Mouse (Mus musculus): Measurements from ENCODE around the gene Olfr9. TPM values are rescaled to one million over a fixed set of nuclear protein-coding genes. Genes with fewer than 3 reads are reported as not detected.
"Not testable (repeated sequence)": the region's sequence is repeated elsewhere in the genome, so short reads cannot be mapped to it uniquely, and the experiment has no call there.

The Olfr9 gene
- polyA plus RNA-seq (2015; fragmentation: Nextera tagmentation; extraction: Ambion mirVana) = not detected in 2 replicates

GRCm38 (mm10) chr10:128989131-128989530 is at the start of gene Olfr9:
TSS of gene Olfr9 (plus strand) at chr10:128989431.
- not testable (repeated sequence) for H3K9ac ChIP-seq (ENCODE audit: low read depth, low read length); ATAC-seq (ENCODE audit: low read depth); H3K27me3 ChIP-seq (ENCODE audit: control insufficient read depth, insufficient read depth, low read depth, low read length); H3K4me3 ChIP-seq (ENCODE audit: low read depth, low read length); H3K27ac ChIP-seq (ENCODE audit: low read length); H3K4me2 ChIP-seq (ENCODE audit: low read depth, low read length); H3K4me1 ChIP-seq (ENCODE audit: control insufficient read depth, low read depth, low read length); H3K36me3 ChIP-seq (ENCODE audit: control insufficient read depth, insufficient read depth); H3K9me3 ChIP-seq (replicated peaks; ENCODE audit: control insufficient read depth, low read length)
- WGBS (ENCODE audit: insufficient replicate concordance) = 25% methylated on average over 1 of the region's 1 CpGs

GRCm38 (mm10) chr10:128940475-128941061 is 48.7 kb upstream of the Olfr9 start:
- Histone ChIP-seq H3K4me1 (ENCODE audit: control insufficient read depth, low read depth, low read length) (no peaks in the 10 kb centered on the region), H3K9ac (ENCODE audit: low read depth, low read length) (no peak overlapping the region), H3K27ac (ENCODE audit: low read length) (no peak overlapping the region), H3K4me3 (ENCODE audit: low read depth, low read length) (no peak overlapping the region), H3K4me2 (ENCODE audit: low read depth, low read length) (no peak overlapping the region), H3K36me3 (ENCODE audit: control insufficient read depth, insufficient read depth) (no peaks in the 10 kb centered on the region), H3K27me3 (ENCODE audit: control insufficient read depth, insufficient read depth, low read depth, low read length) (peaks cover 20% of the 10 kb centered on the region), H3K9me3 (replicated peaks; ENCODE audit: control insufficient read depth, low read length) (no peaks in the 10 kb centered on the region)
- no peak for ATAC-seq (ENCODE audit: low read depth)
- 58% methylated on average over 10 of the region's 10 CpGs for WGBS (ENCODE audit: insufficient replicate concordance)

GRCm38 (mm10) chr10:128945675-128946074 is 43.6 kb upstream of the Olfr9 start:
- Histone ChIP-seq H3K27ac (ENCODE audit: low read length) (no peak overlapping the region), H3K27me3 (ENCODE audit: control insufficient read depth, insufficient read depth, low read depth, low read length) (peaks cover 16% of the 10 kb centered on the region), H3K4me3 (ENCODE audit: low read depth, low read length) (no peak overlapping the region), H3K4me2 (ENCODE audit: low read depth, low read length) (no peak overlapping the region), H3K36me3 (ENCODE audit: control insufficient read depth, insufficient read depth) (no peaks in the 10 kb centered on the region), H3K9me3 (replicated peaks; ENCODE audit: control insufficient read depth, low read length) (no peaks in the 10 kb centered on the region), H3K9ac (ENCODE audit: low read depth, low read length) (no peak overlapping the region), H3K4me1 (ENCODE audit: control insufficient read depth, low read depth, low read length) (no peaks in the 10 kb centered on the region)
- 9% methylated on average over 3 of the region's 3 CpGs for WGBS (ENCODE audit: insufficient replicate concordance)
- no peak for ATAC-seq (ENCODE audit: low read depth)

GRCm38 (mm10) chr10:128947496-128947895 is 41.7 kb upstream of the Olfr9 start:
- Histone ChIP-seq H3K36me3 (ENCODE audit: control insufficient read depth, insufficient read depth) (no peaks in the 10 kb centered on the region), H3K9ac (ENCODE audit: low read depth, low read length) (no peak overlapping the region), H3K4me1 (ENCODE audit: control insufficient read depth, low read depth, low read length) (no peaks in the 10 kb centered on the region), H3K27ac (ENCODE audit: low read length) (no peak overlapping the region), H3K4me3 (ENCODE audit: low read depth, low read length) (no peak overlapping the region), H3K9me3 (replicated peaks; ENCODE audit: control insufficient read depth, low read length) (no peaks in the 10 kb centered on the region), H3K27me3 (ENCODE audit: control insufficient read depth, insufficient read depth, low read depth, low read length) (peaks cover 19% of the 10 kb centered on the region), H3K4me2 (ENCODE audit: low read depth, low read length) (no peak overlapping the region)
- ATAC-seq (ENCODE audit: low read depth) = no peak
- WGBS (ENCODE audit: insufficient replicate concordance) = 81% methylated on average over 4 of the region's 4 CpGs

GRCm38 (mm10) chr10:128950208-128950887 is 38.9 kb upstream of the Olfr9 start:
- Histone ChIP-seq H3K4me1 (ENCODE audit: control insufficient read depth, low read depth, low read length) (no peaks in the 10 kb centered on the region), H3K36me3 (ENCODE audit: control insufficient read depth, insufficient read depth) (no peaks in the 10 kb centered on the region), H3K27ac (ENCODE audit: low read length) (no peak overlapping the region), H3K27me3 (ENCODE audit: control insufficient read depth, insufficient read depth, low read depth, low read length) (peaks cover 19% of the 10 kb centered on the region), H3K9me3 (replicated peaks; ENCODE audit: control insufficient read depth, low read length) (no peaks in the 10 kb centered on the region), H3K4me2 (ENCODE audit: low read depth, low read length) (no peak overlapping the region), H3K4me3 (ENCODE audit: low read depth, low read length) (no peak overlapping the region), H3K9ac (ENCODE audit: low read depth, low read length) (no peak overlapping the region)
- 42% methylated on average over 16 of the region's 16 CpGs for WGBS (ENCODE audit: insufficient replicate concordance)
- ATAC-seq (ENCODE audit: low read depth) = no peak

- H3K36me3 ChIP-seq (ENCODE audit: control insufficient read depth, insufficient read depth) = no peaks in the 10 kb centered on the region
- H3K4me1 ChIP-seq (ENCODE audit: control insufficient read depth, low read depth, low read length) = no peaks in the 10 kb centered on the region
- H3K9me3 ChIP-seq (replicated peaks; ENCODE audit: control insufficient read depth, low read length) = no peaks in the 10 kb centered on the region
- no peak overlapping the region for H3K27ac ChIP-seq (ENCODE audit: low read length)
- 65% methylated on average over 10 of the region's 10 CpGs for WGBS (ENCODE audit: insufficient replicate concordance)
- peaks cover 41% of the 10 kb centered on the region for H3K27me3 ChIP-seq (ENCODE audit: control insufficient read depth, insufficient read depth, low read depth, low read length)
- H3K4me2 ChIP-seq (ENCODE audit: low read depth, low read length) = no peak overlapping the region
- no peak for ATAC-seq (ENCODE audit: low read depth)
- no peak overlapping the region for H3K4me3 ChIP-seq (ENCODE audit: low read depth, low read length)
- H3K9ac ChIP-seq (ENCODE audit: low read depth, low read length) = no peak overlapping the region
These were observed 30.9 kb upstream of the Olfr9 start for GRCm38 (mm10) chr10:128958340-128958739.

GRCm38 (mm10) chr10:128960142-128960541 is 29.1 kb upstream of the Olfr9 start:
- Histone ChIP-seq H3K9me3 (replicated peaks; ENCODE audit: control insufficient read depth, low read length) (no peaks in the 10 kb centered on the region), H3K36me3 (ENCODE audit: control insufficient read depth, insufficient read depth) (no peaks in the 10 kb centered on the region), H3K4me3 (ENCODE audit: low read depth, low read length) (no peak overlapping the region), H3K9ac (ENCODE audit: low read depth, low read length) (no peak overlapping the region), H3K27ac (ENCODE audit: low read length) (no peak overlapping the region), H3K27me3 (ENCODE audit: control insufficient read depth, insufficient read depth, low read depth, low read length) (peaks cover 38% of the 10 kb centered on the region), H3K4me1 (ENCODE audit: control insufficient read depth, low read depth, low read length) (no peaks in the 10 kb centered on the region), H3K4me2 (ENCODE audit: low read depth, low read length) (no peak overlapping the region)
- 57% methylated on average over 4 of the region's 4 CpGs for WGBS (ENCODE audit: insufficient replicate concordance)
- no peak for ATAC-seq (ENCODE audit: low read depth)

- Histone ChIP-seq H3K27me3 (ENCODE audit: control insufficient read depth, insufficient read depth, low read depth, low read length) (peaks cover 36% of the 10 kb centered on the region), H3K4me3 (ENCODE audit: low read depth, low read length) (no peak within 1 kb of the TSS), H3K9me3 (replicated peaks; ENCODE audit: control insufficient read depth, low read length) (no peaks in the 10 kb centered on the region), H3K4me1 (ENCODE audit: control insufficient read depth, low read depth, low read length) (no peaks in the 10 kb centered on the region), H3K36me3 (ENCODE audit: control insufficient read depth, insufficient read depth) (no peaks in the 10 kb centered on the region), H3K9ac (ENCODE audit: low read depth, low read length) (no peak within 1 kb of the TSS), H3K27ac (ENCODE audit: low read length) (no peak within 1 kb of the TSS), H3K4me2 (ENCODE audit: low read depth, low read length) (no peak within 1 kb of the TSS)
- 50% methylated on average over 12 of the region's 12 CpGs for WGBS (ENCODE audit: insufficient replicate concordance)
- no peak for ATAC-seq (ENCODE audit: low read depth)
These were observed 28.3 kb upstream of the Olfr9 start, which contains the start of gene Mettl7b for GRCm38 (mm10) chr10:128960590-128961584. TSS of gene Mettl7b (minus strand) at chr10:128960988.

All from liver, embryonic 16.5 days (tissue).